ENCODE assay signal across 8 mouse cellular contexts in the genomic region with DNA sequence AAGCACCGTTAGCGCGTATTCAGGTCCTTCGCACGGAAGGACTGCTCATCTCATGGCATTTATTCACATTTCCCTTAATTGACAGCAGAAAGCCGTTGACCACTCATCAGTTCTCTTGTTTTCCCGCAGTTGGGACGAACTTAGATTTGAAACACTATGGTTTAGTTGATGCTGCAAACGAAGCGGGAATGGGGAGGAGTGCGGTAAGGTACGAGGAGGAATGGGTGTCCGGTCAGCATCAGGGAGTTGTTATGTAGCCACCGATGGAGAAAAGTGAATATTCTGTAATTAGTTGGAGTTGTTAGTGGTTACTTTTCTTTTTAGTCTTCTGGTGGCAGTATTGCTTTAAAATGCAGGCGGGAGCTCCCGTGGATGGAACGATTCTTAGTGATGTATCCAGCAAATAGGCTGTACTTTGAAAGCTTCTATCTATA. TPM values are rescaled to one million over a fixed set of nuclear protein-coding genes. Genes with fewer than 3 reads are reported as not detected.
A peak's percentile ranks its signal among the peaks of the same experiment; 100 is the strongest.
DNase-seq lines count a peak whose midpoint lies in the region; ATAC-seq and TF ChIP-seq lines count a peak whose summit lies in the region.

No protein-coding gene starts in this region.

- peak overlapping the region; percentile 79 for H3K9ac ChIP-seq in hindbrain, embryonic 13.5 days
- peak overlapping the region; percentile 86; the same call in 1 of the 2 replicates for H3K9ac ChIP-seq in stomach, embryonic 15.5 days

- no peaks in the 10 kb centered on the region for H3K9me3 ChIP-seq in hindbrain, embryonic 13.5 days
- H3K9me3 ChIP-seq in stomach, embryonic 15.5 days: no peaks in the 10 kb centered on the region

- ATAC-seq in cerebellum, adult (ENCODE audit: insufficient number of reproducible peaks, low FRiP score, low TSS enrichment): peak; percentile 49; the same call in 1 of the 2 replicates
- ATAC-seq in erythroblast, adult 5-6 weeks (replicated peaks; ENCODE audit: low FRiP score, poor library complexity, severe bottlenecking): peak; percentile 37
- no peak for ATAC-seq in hindbrain, embryonic 13.5 days (ENCODE audit: low FRiP score)
- ATAC-seq in megakaryocyte-erythroid progenitor cell, adult 5-6 weeks (replicated peaks; ENCODE audit: low FRiP score, low TSS enrichment, poor library complexity, severe bottlenecking): 0 out of 2 replicates have a peak, but pooled peaks have one; percentile 9
- no peak for ATAC-seq in stomach, embryonic 15.5 days (ENCODE audit: insufficient read depth, low FRiP score, low read depth)

- H3K27ac ChIP-seq in bone marrow, adult 2 months (ENCODE audit: control insufficient read depth, insufficient read depth, low read depth, low read length, poor library complexity): no peak overlapping the region
- no peak overlapping the region for H3K27ac ChIP-seq in hindbrain, embryonic 13.5 days
- no peak overlapping the region for H3K27ac ChIP-seq in stomach, embryonic 15.5 days

- no peak for TF ChIP-seq POLR2A in bone marrow, adult 2 months (IDR thresholded peaks at IDR 0.05; ENCODE audit: borderline replicate concordance, control insufficient read depth, low read depth, low read length)

- no peak for DNase-seq in cerebellum, postnatal 4 days (ENCODE audit: low spot score in 2 of 2)
- peak; percentile 51 for DNase-seq in left cerebral cortex, adult 11 months (ENCODE audit: low spot score)

- H3K4me1 ChIP-seq in bone marrow, adult 2 months (ENCODE audit: control insufficient read depth, insufficient read depth, low read length): peaks cover 3% of the 10 kb centered on the region; the same call in 1 of the 2 replicates
- H3K4me1 ChIP-seq in hindbrain, embryonic 13.5 days (replicated peaks): peaks cover 24% of the 10 kb centered on the region
- 0 out of 2 replicates have a peak, but pooled peaks cover 3% of the 10 kb centered on the region for H3K4me1 ChIP-seq in stomach, embryonic 15.5 days

- H3K4me2 ChIP-seq in hindbrain, embryonic 13.5 days: peak overlapping the region; percentile 86
- peak overlapping the region; percentile 84 for H3K4me2 ChIP-seq in stomach, embryonic 15.5 days

- no peaks in the 10 kb centered on the region for H3K36me3 ChIP-seq in hindbrain, embryonic 13.5 days
- no peaks in the 10 kb centered on the region for H3K36me3 ChIP-seq in stomach, embryonic 15.5 days

- no peak for TF ChIP-seq CTCF in bone marrow, adult 2 months (IDR thresholded peaks at IDR 0.05; ENCODE audit: control insufficient read depth, insufficient read depth, low read length)

- peak overlapping the region; percentile 88 for H3K4me3 ChIP-seq in bone marrow, adult 2 months (replicated peaks; ENCODE audit: control insufficient read depth, low read depth, low read length)
- peak overlapping the region; percentile 93 for H3K4me3 ChIP-seq in hindbrain, embryonic 13.5 days
- H3K4me3 ChIP-seq in stomach, embryonic 15.5 days (replicated peaks): peak overlapping the region; percentile 96

- 2% methylated on average over 17 of the region's 17 CpGs for WGBS in bone marrow, adult 2 months
- 4% methylated on average over 17 of the region's 17 CpGs for WGBS in hindbrain, embryonic 13.5 days
- WGBS in stomach, embryonic 15.5 days: 3% methylated on average over 17 of the region's 17 CpGs

- no peaks in the 10 kb centered on the region for H3K27me3 ChIP-seq in hindbrain, embryonic 13.5 days
- no peaks in the 10 kb centered on the region for H3K27me3 ChIP-seq in stomach, embryonic 15.5 days (replicated peaks)

RNA-seq across cellular contexts. Expression of a gene that starts 1.1 kb away (rescaled TPM):
- 12.5 and 16.8 TPM in 2 replicates for polyA plus RNA-seq in bone marrow, adult 2 months (2011; ENCODE audit: insufficient read depth, insufficient read length, low replicate concordance, missing spikeins)
- total RNA-seq in erythroblast, adult 5-6 weeks (2015; ENCODE audit: low replicate concordance): 12.5 and 23.2 TPM in 2 replicates
- 11.0 and 13.7 TPM in 2 replicates for total RNA-seq in erythroblast, adult 5-6 weeks (2017; ENCODE audit: low replicate concordance)
- 113 and 117 TPM in 2 replicates for polyA plus RNA-seq in hindbrain, embryonic 13.5 days (2015; fragmentation: Nextera tagmentation; extraction: Ambion mirVana)
- total RNA-seq in megakaryocyte-erythroid progenitor cell, adult 5-6 weeks (2014; fragmentation: Nextera tagmentation): 50.6 and 51.6 TPM in 2 replicates
- total RNA-seq in megakaryocyte-erythroid progenitor cell, adult 5-6 weeks (2017): 41.2 and 47.5 TPM in 2 replicates
- polyA plus RNA-seq in stomach, embryonic 15.5 days (2015; fragmentation: Nextera tagmentation; extraction: Ambion mirVana): 24.9 and 25.9 TPM in 2 replicates

RNA-seq across cellular contexts. Expression of a gene that starts 34.3 kb away (rescaled TPM):
- polyA plus RNA-seq in bone marrow, adult 2 months (2011; ENCODE audit: insufficient read depth, insufficient read length, low replicate concordance, missing spikeins): 25.0 and 26.6 TPM in 2 replicates
- 28.4 and 77.4 TPM in 2 replicates for total RNA-seq in erythroblast, adult 5-6 weeks (2015; ENCODE audit: low replicate concordance)
- 30.1 and 56.7 TPM in 2 replicates for total RNA-seq in erythroblast, adult 5-6 weeks (2017; ENCODE audit: low replicate concordance)
- polyA plus RNA-seq in hindbrain, embryonic 13.5 days (2015; fragmentation: Nextera tagmentation; extraction: Ambion mirVana): 38.6 and 41.9 TPM in 2 replicates
- total RNA-seq in megakaryocyte-erythroid progenitor cell, adult 5-6 weeks (2014; fragmentation: Nextera tagmentation): 80.1 and 80.9 TPM in 2 replicates
- 41.8 and 56.9 TPM in 2 replicates for total RNA-seq in megakaryocyte-erythroid progenitor cell, adult 5-6 weeks (2017)
- 86.1 and 89.8 TPM in 2 replicates for polyA plus RNA-seq in stomach, embryonic 15.5 days (2015; fragmentation: Nextera tagmentation; extraction: Ambion mirVana)

Comparison
In these comparisons a context has a peak if more than half of its experiments do, and no peak if none do; other contexts are left out.
1. ATAC-seq: peak in cerebellum, adult (single experiment), erythroblast, adult 5-6 weeks (single experiment) and megakaryocyte-erythroid progenitor cell, adult 5-6 weeks (single experiment); none in hindbrain, embryonic 13.5 days (single experiment) and stomach, embryonic 15.5 days (single experiment).
2. Peak in every context shown above with its lines, with median percentiles within 50 percentile points of each other: H3K4me3 ChIP-seq.